Mouse (Mus musculus) liver, adult 2 months (tissue): ENCODE measurements at regions not wholly inside any gene's neighbourhood (a gene's known extent, or its start where the extent isn't known, plus 50 kb on each side); places are given as distances from the start of the nearest gene placed in this dataset.

Experiments
- DNase-seq: peaks from one replicate; pipeline ENCODE4 v3.0.0-alpha.2; 2011; ENCODE audit warnings: low read depth, low spot score; ENCODE audit errors: extremely low read depth
- H3K27ac ChIP-seq: fragments of 200-500 bp; replicated peaks from 2 replicates; pipeline ENCODE4 v1.5.1; 2012; ENCODE audit warnings: low read depth, mild to moderate bottlenecking, control low read depth, inconsistent platforms, low read length; ENCODE audit not compliant: insufficient read depth
- H3K27me3 ChIP-seq: fragments of 200-500 bp; 2 replicates; pipeline ENCODE4 v1.6.1; 2012; ENCODE audit warnings: mild to moderate bottlenecking, moderate library complexity, low read length, inconsistent platforms; ENCODE audit not compliant: control insufficient read depth, insufficient read depth
- H3K36me3 ChIP-seq: fragments of 200-500 bp; 2 replicates; pipeline ENCODE4 v1.6.1; 2012; ENCODE audit warnings: low read length, inconsistent platforms; ENCODE audit not compliant: control insufficient read depth, insufficient read depth
- H3K4me1 ChIP-seq: fragments of 200-500 bp; 2 replicates; pipeline ENCODE4 v1.6.1; 2011; ENCODE audit warnings: low read length; ENCODE audit not compliant: control insufficient read depth, insufficient read depth
- H3K4me3 ChIP-seq: fragments of 200-500 bp; 2 replicates; pipeline ENCODE4 v1.5.1; 2011; ENCODE audit warnings: low read depth, mild to moderate bottlenecking, control low read depth, low read length, moderate library complexity; ENCODE audit not compliant: insufficient read depth
- H3K79me2 ChIP-seq: fragments of 200-500 bp; 2 replicates; pipeline ENCODE4 v1.6.1; 2012; ENCODE audit warnings: inconsistent platforms, mild to moderate bottlenecking, low read length, moderate library complexity; ENCODE audit not compliant: control insufficient read depth, insufficient read depth
- H3K9ac ChIP-seq: fragments of 200-500 bp; 2 replicates; pipeline ENCODE4 v1.6.1; 2012; ENCODE audit warnings: low read depth, mild to moderate bottlenecking, control low read depth, inconsistent platforms, low read length
- CTCF ChIP-seq: fragments of 200-500 bp; IDR thresholded peaks from 2 replicates; pipeline ENCODE4 v1.5.1; 2011; ENCODE audit warnings: low read depth, low read length, control low read depth
- POLR2A ChIP-seq: fragments of 200-500 bp; IDR thresholded peaks from 2 replicates; pipeline ENCODE4 v1.6.1; 2011; ENCODE audit warnings: low read length, control low read depth; ENCODE audit not compliant: insufficient read depth; ENCODE audit errors: extremely low read depth
- WGBS: fragments of 180-500 bp; shearing (Covaris S2); methylation state at CpG from one replicate; pipeline ENCODE4 v1.1.7; 2018; 5-methylcytosine and 5-hydroxymethylcytosine counted together

DNA sequence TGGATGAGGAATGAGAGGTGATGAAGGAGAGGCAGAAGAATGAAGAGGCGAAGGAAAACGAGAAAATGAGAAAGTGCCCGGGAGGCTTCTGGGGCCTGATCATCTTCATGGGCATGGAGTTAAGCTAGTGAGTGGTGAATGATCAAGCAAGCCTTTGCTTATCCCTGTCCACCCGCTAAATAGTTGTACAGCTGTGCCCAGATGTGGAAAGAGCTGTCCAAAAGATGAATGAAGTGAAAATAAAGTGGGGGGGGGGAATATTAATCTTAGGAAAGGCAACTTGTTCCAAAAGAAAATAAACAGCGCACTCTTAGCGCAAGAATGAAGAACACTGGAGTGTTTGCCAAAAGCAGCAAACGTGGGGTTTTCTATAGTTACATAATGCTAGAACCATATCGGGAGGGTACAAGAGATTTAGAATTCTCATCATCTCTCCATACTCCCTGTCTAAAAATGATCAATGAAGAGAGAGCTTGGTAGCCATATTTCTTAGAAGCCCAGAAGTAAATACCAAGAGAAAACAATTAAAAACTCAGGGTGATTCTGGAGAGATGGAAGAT is 188.5 kb downstream of the Utp18 start:
- no peaks in the 10 kb centered on the region for H3K27me3 ChIP-seq
- TF ChIP-seq POLR2A (no peak), CTCF (no peak)
- no peaks in the 10 kb centered on the region for H3K79me2 ChIP-seq
- H3K27ac ChIP-seq = no peak overlapping the region
- no peaks in the 10 kb centered on the region for H3K36me3 ChIP-seq
- no peaks in the 10 kb centered on the region for H3K4me1 ChIP-seq
- 87% methylated on average over 8 of the region's 8 CpGs for WGBS
- H3K9ac ChIP-seq = no peak overlapping the region
- no peak for DNase-seq
- no peak overlapping the region for H3K4me3 ChIP-seq

DNA sequence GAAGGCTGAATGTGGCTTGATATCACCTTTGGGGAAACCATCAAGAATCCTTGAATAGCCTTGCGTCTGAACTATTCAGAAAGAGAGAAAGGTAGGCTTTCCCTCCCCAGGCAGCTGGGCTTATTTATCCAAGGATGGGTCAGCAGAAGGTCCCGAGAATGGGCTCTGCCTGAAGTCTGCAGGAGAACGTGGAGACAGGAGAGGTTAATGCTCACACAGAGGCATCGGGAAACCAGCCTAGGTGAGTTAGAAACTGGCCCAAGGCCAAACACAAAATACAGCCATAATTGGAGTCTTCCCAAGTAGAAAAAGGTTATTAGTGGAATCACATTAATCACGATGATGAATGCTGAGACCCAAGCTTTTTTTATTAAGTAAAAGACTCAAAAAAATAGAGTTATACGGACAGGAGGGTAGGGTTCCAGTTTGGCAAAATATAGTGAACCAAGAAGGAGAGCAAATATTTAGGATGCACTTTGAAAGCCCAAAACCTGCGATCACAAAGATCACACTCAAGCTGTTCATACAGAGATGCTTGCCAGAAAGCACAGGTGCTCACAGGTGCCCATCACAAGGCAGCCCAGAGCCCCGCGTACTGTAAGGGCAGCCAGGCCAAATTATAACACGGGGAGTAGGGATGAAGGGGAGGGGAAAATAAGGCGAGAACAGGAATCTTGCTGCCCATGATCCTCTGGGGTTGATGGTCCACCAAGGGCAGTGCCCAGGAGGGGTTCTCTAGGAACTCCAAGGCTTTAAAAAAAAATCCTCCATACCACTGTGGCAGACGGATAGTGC is 189.3 kb downstream of the Utp18 start:
- H3K79me2 ChIP-seq = no peaks in the 10 kb centered on the region
- no peak overlapping the region for H3K27ac ChIP-seq
- WGBS = 75% methylated on average over 12 of the region's 12 CpGs
- no peaks in the 10 kb centered on the region for H3K36me3 ChIP-seq
- H3K27me3 ChIP-seq = no peaks in the 10 kb centered on the region
- H3K4me1 ChIP-seq = no peaks in the 10 kb centered on the region
- H3K9ac ChIP-seq = no peak overlapping the region
- no peak overlapping the region for H3K4me3 ChIP-seq
- no peak for DNase-seq
- no peak for TF ChIP-seq POLR2A
- TF ChIP-seq CTCF = no peak

DNA sequence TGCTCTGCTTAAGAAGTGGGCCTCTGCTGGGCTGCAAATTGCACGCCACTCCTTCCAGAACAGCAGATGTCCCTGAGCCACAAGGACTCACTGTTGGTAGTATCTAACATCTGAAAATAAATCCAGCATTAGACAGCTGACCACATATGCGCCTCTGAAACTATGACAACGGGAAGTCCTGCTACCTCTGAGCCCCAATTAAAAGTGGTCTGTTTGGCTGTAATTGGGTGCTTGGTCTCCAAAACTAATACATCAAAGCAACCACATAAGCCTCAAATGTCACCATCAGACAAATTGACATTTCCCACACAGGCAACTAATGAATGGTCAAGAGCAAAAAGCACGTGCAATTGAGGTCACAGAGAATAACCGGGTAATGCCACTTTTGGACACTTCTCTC is 201.9 kb downstream of the Utp18 start:
- H3K9ac ChIP-seq = no peak overlapping the region
- no peaks in the 10 kb centered on the region for H3K36me3 ChIP-seq
- no peaks in the 10 kb centered on the region for H3K27me3 ChIP-seq
- DNase-seq = no peak
- H3K79me2 ChIP-seq = no peaks in the 10 kb centered on the region
- no peak overlapping the region for H3K4me3 ChIP-seq
- WGBS = 80% methylated on average over 5 of the region's 5 CpGs
- H3K4me1 ChIP-seq = no peaks in the 10 kb centered on the region
- TF ChIP-seq CTCF (no peak), POLR2A (no peak)
- no peak overlapping the region for H3K27ac ChIP-seq

GRCm38 (mm10) chr11:93676299-93676698 is 209.3 kb downstream of the Utp18 start:
- no peaks in the 10 kb centered on the region for H3K79me2 ChIP-seq
- H3K4me3 ChIP-seq = no peak overlapping the region
- no peak overlapping the region for H3K9ac ChIP-seq
- no peak for DNase-seq
- H3K4me1 ChIP-seq = no peaks in the 10 kb centered on the region
- no peak overlapping the region for H3K27ac ChIP-seq
- no peaks in the 10 kb centered on the region for H3K27me3 ChIP-seq
- TF ChIP-seq POLR2A (no peak), CTCF (no peak)
- 83% methylated on average over 5 of the region's 5 CpGs for WGBS
- H3K36me3 ChIP-seq = no peaks in the 10 kb centered on the region

DNA sequence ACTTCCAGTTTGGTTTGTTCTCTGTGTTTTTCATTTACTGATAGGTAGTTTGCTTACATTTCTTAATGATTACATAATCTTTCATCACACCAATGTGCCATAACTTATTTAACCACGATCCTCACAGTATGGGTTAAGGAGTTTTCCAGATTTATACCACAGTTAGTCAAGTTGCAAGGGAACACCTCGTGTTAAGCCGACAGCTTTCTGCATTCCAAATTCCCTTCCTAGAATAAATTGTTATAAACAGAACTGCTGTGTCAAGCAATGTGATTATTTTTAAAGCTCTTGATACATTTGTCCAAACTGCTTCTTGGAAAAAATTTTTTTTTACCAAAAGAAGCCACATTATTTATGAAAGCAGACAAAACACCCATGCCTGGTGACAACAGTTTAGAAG is 213.5 kb downstream of the Utp18 start:
- Histone ChIP-seq H3K27ac (no peak overlapping the region), H3K79me2 (no peaks in the 10 kb centered on the region), H3K9ac (no peak overlapping the region), H3K4me1 (no peaks in the 10 kb centered on the region), H3K36me3 (no peaks in the 10 kb centered on the region), H3K4me3 (no peak overlapping the region), H3K27me3 (no peaks in the 10 kb centered on the region)
- no peak for DNase-seq
- WGBS = 77% methylated on average over 3 of the region's 3 CpGs
- TF ChIP-seq POLR2A (no peak), CTCF (no peak)

GRCm38 (mm10) chr11:93661657-93662056 is 223.9 kb downstream of the Utp18 start:
- Histone ChIP-seq H3K4me3 (no peak overlapping the region), H3K9ac (no peak overlapping the region), H3K4me1 (no peaks in the 10 kb centered on the region), H3K27ac (no peak overlapping the region), H3K36me3 (no peaks in the 10 kb centered on the region), H3K27me3 (no peaks in the 10 kb centered on the region), H3K79me2 (no peaks in the 10 kb centered on the region)
- WGBS = 58% methylated on average over 2 of the region's 2 CpGs
- no peak for DNase-seq
- TF ChIP-seq CTCF (no peak), POLR2A (no peak)
